Mouse (Mus musculus): ENCODE data around the gene Gm128.

GRCm38 (mm10) chr3:95256931-95257330 lies 15.5 kb upstream of the Gm128 start:
- TF ChIP-seq MYB (IDR thresholded peaks at IDR 0.05; ENCODE audit: low read depth, low read length) (no peak), TBP (IDR thresholded peaks at IDR 0.05; ENCODE audit: low read depth, low read length) (no peak), USF2 (IDR thresholded peaks at IDR 0.05; ENCODE audit: borderline replicate concordance in 1 of 2, insufficient read depth in 1 of 2, low read depth in 1 of 2, low read length in 2 of 2) (no peak)
